Mouse (Mus musculus) cerebellum, adult 2 months (tissue): ENCODE data around the gene Btf3l4.

Experiments
- CTCF ChIP-seq: fragments of 200-500 bp; IDR thresholded peaks from 2 replicates; pipeline ENCODE4 v1.5.1; 2011; ENCODE audit warnings: low read depth, mild to moderate bottlenecking, control low read depth, low read length, moderate library complexity, borderline replicate concordance; ENCODE audit not compliant: insufficient read depth
- POLR2A ChIP-seq: fragments of 200-500 bp; IDR thresholded peaks from 2 replicates; pipeline ENCODE4 v1.6.1; 2011; ENCODE audit warnings: low read length, control low read depth, borderline replicate concordance; ENCODE audit not compliant: insufficient read depth

- TF ChIP-seq CTCF (peak; percentile 69), POLR2A (no peak)
These were observed 35.2 kb downstream of the Btf3l4 start for GRCm38 (mm10) chr4:108798083-108798830.
